Comparison of ENCODE assay signal across 9 mouse cellular contexts in the genomic region with DNA sequence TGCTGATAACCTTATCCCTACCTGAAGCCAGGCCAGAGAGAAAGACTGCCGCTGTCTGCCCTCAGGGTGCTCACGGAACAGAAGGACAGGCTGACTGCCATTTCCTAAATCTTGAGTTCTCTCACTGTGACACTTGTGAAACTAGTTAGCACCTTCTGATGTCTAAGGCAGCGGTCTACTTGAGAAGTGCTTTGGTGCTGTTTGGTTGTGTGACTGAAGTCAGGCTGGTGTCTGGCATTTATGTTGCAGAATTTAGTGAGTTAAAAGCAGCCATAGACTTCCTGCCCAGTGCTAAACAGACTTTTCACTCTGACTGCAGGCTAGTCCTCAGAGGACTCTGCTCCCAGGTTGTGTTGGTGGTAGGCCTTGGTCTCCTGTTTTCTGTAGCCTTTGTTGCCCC. TPM values are rescaled to one million over a fixed set of nuclear protein-coding genes. Genes with fewer than 3 reads are reported as not detected.
DNase-seq lines count a peak whose midpoint lies in the region; ATAC-seq lines count a peak whose summit lies in the region.
"Had no signal": no experiment of that assay in that cellular context is flagged by ENCODE, and none has a peak within 500 bp of the region (broad histone marks: within the 10 kb centered on the region; RNA-seq: fewer than 3 reads in every experiment).

No protein-coding gene starts in this region.

- H3K9ac ChIP-seq in kidney, embryonic 15.5 days: no peak overlapping the region
- peak overlapping the region; percentile 99 for H3K9ac ChIP-seq in hindbrain, embryonic 13.5 days

- H3K27ac ChIP-seq in kidney, embryonic 15.5 days: no peak overlapping the region
- H3K27ac ChIP-seq in embryonic facial prominence, embryonic 10.5 days (replicated peaks): no peak overlapping the region
- no peak overlapping the region for H3K27ac ChIP-seq in hindbrain, embryonic 13.5 days

- H3K4me1 ChIP-seq in kidney, embryonic 15.5 days: peaks cover 75% of the 10 kb centered on the region
- peaks cover 69% of the 10 kb centered on the region for H3K4me1 ChIP-seq in embryonic facial prominence, embryonic 10.5 days
- peaks cover 86% of the 10 kb centered on the region for H3K4me1 ChIP-seq in hindbrain, embryonic 13.5 days (replicated peaks)

- H3K36me3 ChIP-seq in kidney, embryonic 15.5 days: peaks cover 41% of the 10 kb centered on the region
- peaks cover 66% of the 10 kb centered on the region for H3K36me3 ChIP-seq in embryonic facial prominence, embryonic 10.5 days (replicated peaks)
- peaks cover 50% of the 10 kb centered on the region for H3K36me3 ChIP-seq in hindbrain, embryonic 13.5 days

- no peak overlapping the region for H3K4me3 ChIP-seq in kidney, embryonic 15.5 days (replicated peaks)
- H3K4me3 ChIP-seq in embryonic facial prominence, embryonic 10.5 days: peak overlapping the region; percentile 95; the same call in 1 of the 2 replicates
- peak overlapping the region; percentile 88 for H3K4me3 ChIP-seq in hindbrain, embryonic 13.5 days

- no peaks in the 10 kb centered on the region for H3K9me3 ChIP-seq in kidney, embryonic 15.5 days (replicated peaks)
- H3K9me3 ChIP-seq in embryonic facial prominence, embryonic 10.5 days: no peaks in the 10 kb centered on the region
- H3K9me3 ChIP-seq in hindbrain, embryonic 13.5 days: no peaks in the 10 kb centered on the region
- H3K9me3 ChIP-seq: G1E had no signal

- H3K27me3 ChIP-seq in kidney, embryonic 15.5 days: peaks cover 2% of the 10 kb centered on the region; the same call in 1 of the 2 replicates
- H3K27me3 ChIP-seq in embryonic facial prominence, embryonic 10.5 days (replicated peaks; ENCODE audit: low read depth, poor library complexity, severe bottlenecking): peaks cover 8% of the 10 kb centered on the region; the same call in 1 of the 2 replicates
- no peaks in the 10 kb centered on the region for H3K27me3 ChIP-seq in hindbrain, embryonic 13.5 days

- WGBS in kidney, embryonic 15.5 days: 76% methylated on average over 3 of the region's 3 CpGs
- 85% methylated on average over 3 of the region's 3 CpGs for WGBS in embryonic facial prominence, embryonic 10.5 days
- 92% methylated on average over 3 of the region's 3 CpGs for WGBS in hindbrain, embryonic 13.5 days

- peak overlapping the region; percentile 82 for H3K4me2 ChIP-seq in kidney, embryonic 15.5 days
- peak overlapping the region; percentile 94 for H3K4me2 ChIP-seq in hindbrain, embryonic 13.5 days

- no peak for ATAC-seq in kidney, embryonic 15.5 days (replicated peaks; ENCODE audit: low FRiP score)
- no peak for ATAC-seq in hindbrain, embryonic 13.5 days (ENCODE audit: low FRiP score)
- no peak for ATAC-seq in monocyte, adult 5-6 weeks (replicated peaks; ENCODE audit: insufficient number of reproducible peaks, low FRiP score, low TSS enrichment, poor library complexity, severe bottlenecking)

- no peak for DNase-seq in kidney, postnatal 36 days
- no peak for DNase-seq in embryonic facial prominence, embryonic 10.5 days (ENCODE audit: low spot score)
- DNase-seq in naive thymus-derived CD4-positive, alpha-beta T cell, adult 2 months (ENCODE audit: low read depth): peak; percentile 79
- DNase-seq in layer of hippocampus, adult 9-10 months (ENCODE audit: low spot score): no peak
- no peak for DNase-seq in layer of hippocampus, postnatal 14 days (ENCODE audit: low spot score in 2 of 2)

RNA-seq across cellular contexts. Expression of a gene that starts 3.2 kb away (rescaled TPM):
- 45.8 and 52.8 TPM in 2 replicates for polyA plus RNA-seq in kidney, embryonic 15.5 days (2015; fragmentation: Nextera tagmentation; extraction: Ambion mirVana)
- 80.9 and 81.8 TPM in 2 replicates for polyA plus RNA-seq in embryonic facial prominence, embryonic 10.5 days (2016; fragmentation: Nextera tagmentation; extraction: Ambion mirVana)
- 67.9 and 68.8 TPM in 2 replicates for polyA plus RNA-seq in hindbrain, embryonic 13.5 days (2015; fragmentation: Nextera tagmentation; extraction: Ambion mirVana)
- 100 to 1,000 TPM; 109 to 114 TPM for total RNA-seq in layer of hippocampus, postnatal 14 days (2021)
- 7.9 to 14.9 TPM (median 14.5 TPM) in 3 replicates for total RNA-seq in monocyte, adult 5-6 weeks (2017)
